Mouse (Mus musculus) hindbrain, embryonic 13.5 days (tissue): ENCODE results near the gene Lcp1. TPM values are rescaled to one million over a fixed set of nuclear protein-coding genes. Genes with fewer than 3 reads are reported as not detected.

ENCODE experiments used
- ATAC-seq: fragments of 200-750 bp; cut with Nextera tagmentation; 2 replicates; pipeline ENCODE4 v1.8.0; 2017; ENCODE audit warnings: moderate TSS enrichment; ENCODE audit not compliant: low FRiP score
- H3K27ac ChIP-seq: fragments of 300-500 bp; sonication (generic); 2 replicates; pipeline ENCODE4 v1.5.1; 2015; ENCODE audit warnings: inconsistent platforms, mild to moderate bottlenecking, moderate library complexity
- H3K27me3 ChIP-seq: fragments of 300-500 bp; sonication (generic); 2 replicates; pipeline ENCODE4 v1.6.1; 2015; ENCODE audit warnings: mild to moderate bottlenecking, inconsistent platforms
- H3K36me3 ChIP-seq: fragments of 300-500 bp; sonication (generic); 2 replicates; pipeline ENCODE4 v1.6.1; 2015; ENCODE audit warnings: mild to moderate bottlenecking, inconsistent platforms
- H3K4me1 ChIP-seq: fragments of 300-500 bp; sonication (generic); replicated peaks from 2 replicates; pipeline ENCODE4 v1.6.1; 2015; ENCODE audit warnings: inconsistent platforms
- H3K4me2 ChIP-seq: fragments of 300-500 bp; sonication (generic); 2 replicates; pipeline ENCODE4 v1.6.1; 2015; ENCODE audit warnings: inconsistent platforms, mild to moderate bottlenecking, moderate library complexity
- H3K4me3 ChIP-seq: fragments of 300-500 bp; sonication (generic); 2 replicates; pipeline ENCODE4 v1.5.1; 2015; ENCODE audit warnings: mild to moderate bottlenecking, inconsistent platforms
- H3K9ac ChIP-seq: fragments of 300-500 bp; sonication (generic); 2 replicates; pipeline ENCODE4 v1.6.1; 2015; ENCODE audit warnings: mild to moderate bottlenecking, inconsistent platforms
- H3K9me3 ChIP-seq: fragments of 300-500 bp; sonication (generic); 2 replicates; pipeline ENCODE4 v1.6.1; 2016; ENCODE audit warnings: inconsistent platforms
- WGBS: fragments of 180-500 bp; shearing (Covaris S2); methylation state at CpG from one replicate; pipeline ENCODE4 v1.1.7; 2015; 5-methylcytosine and 5-hydroxymethylcytosine counted together
- polyA plus RNA-seq: library from polyadenylated mRNA; unstranded; fragments of >200 nt; fragmentation: Nextera tagmentation; extraction: Ambion mirVana; gene quantifications from 2 replicates; pipeline ENCODE4 v1.2.1, GENCODE M21; 2015

The Lcp1 gene
- polyA plus RNA-seq, 1 experiment from 2014 or later: 16.0 TPM

DNA sequence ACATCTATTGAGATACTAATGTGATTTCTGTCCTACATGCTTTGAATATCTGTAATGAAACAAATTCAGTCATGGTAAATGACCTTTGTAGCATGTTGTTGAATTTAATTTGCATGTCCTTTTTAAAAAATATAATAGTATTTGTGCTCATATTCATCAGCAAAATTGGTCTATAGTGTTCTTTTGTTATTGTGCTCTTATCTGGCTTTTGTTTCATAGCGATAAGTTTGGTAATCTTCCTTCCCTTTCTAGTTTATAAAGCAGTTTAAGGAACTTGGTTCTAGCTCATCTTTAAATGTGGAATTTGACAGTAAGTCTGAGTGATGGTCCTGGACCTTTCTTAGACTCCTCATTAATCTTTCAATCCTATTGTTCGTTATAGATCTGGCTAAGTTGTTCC lies 28.5 kb downstream of the Lcp1 start:
- 95% methylated on average over 2 of the region's 2 CpGs for WGBS
- Histone ChIP-seq H3K36me3 (no peaks in the 10 kb centered on the region), H3K4me3 (no peak overlapping the region), H3K4me2 (no peak overlapping the region), H3K9ac (no peak overlapping the region), H3K27ac (no peak overlapping the region), H3K27me3 (no peaks in the 10 kb centered on the region), H3K9me3 (no peaks in the 10 kb centered on the region), H3K4me1 (no peaks in the 10 kb centered on the region)
- no peak for ATAC-seq

DNA sequence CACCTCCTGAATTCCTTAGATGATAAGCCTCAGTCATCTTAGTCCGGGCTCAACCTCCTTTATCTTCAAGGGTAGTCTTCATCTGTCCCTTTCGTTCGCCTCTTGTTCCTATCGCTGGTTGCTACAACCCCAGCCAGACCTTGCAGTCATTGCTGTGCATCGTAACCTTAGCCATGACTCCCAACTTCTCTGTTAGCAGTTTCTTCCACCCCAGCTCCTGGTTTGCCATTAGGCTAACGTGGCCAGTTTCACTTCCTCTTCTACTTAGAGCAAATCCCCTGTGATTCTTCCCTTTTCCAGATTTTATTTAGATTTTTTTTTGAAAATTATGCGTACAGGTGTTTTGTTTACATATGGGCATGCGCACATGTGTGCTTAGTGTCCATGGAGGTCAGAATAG lies 33.0 kb downstream of the Lcp1 start:
- H3K9ac ChIP-seq: no peak overlapping the region
- no peak overlapping the region for H3K27ac ChIP-seq
- no peak overlapping the region for H3K4me2 ChIP-seq
- ATAC-seq: no peak
- no peak overlapping the region for H3K4me3 ChIP-seq
- no peaks in the 10 kb centered on the region for H3K9me3 ChIP-seq
- WGBS: 88% methylated on average over 8 of the region's 8 CpGs
- no peaks in the 10 kb centered on the region for H3K36me3 ChIP-seq
- no peaks in the 10 kb centered on the region for H3K4me1 ChIP-seq
- no peaks in the 10 kb centered on the region for H3K27me3 ChIP-seq

DNA sequence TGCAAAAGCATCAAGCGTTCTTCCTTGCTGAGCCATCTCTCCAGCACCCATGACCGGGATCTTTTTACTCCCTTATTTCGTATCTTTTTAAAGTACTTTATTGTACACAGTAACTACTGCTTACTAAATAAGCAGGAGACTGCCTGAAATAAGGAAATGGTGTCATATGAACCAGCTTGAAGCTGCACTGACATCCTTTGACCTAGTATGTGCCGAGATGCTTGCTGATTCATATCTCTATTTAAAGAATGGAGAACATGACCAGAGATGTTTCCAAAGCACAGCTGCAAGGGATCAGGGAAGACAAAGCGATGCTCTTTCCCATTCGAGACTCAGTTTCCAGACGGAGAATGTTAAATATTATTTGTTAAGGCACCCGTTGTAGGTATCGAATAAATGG lies 33.4 kb downstream of the Lcp1 start:
- H3K9ac ChIP-seq: no peak overlapping the region
- H3K4me1 ChIP-seq: no peaks in the 10 kb centered on the region
- WGBS: 96% methylated on average over 9 of the region's 9 CpGs
- H3K9me3 ChIP-seq: no peaks in the 10 kb centered on the region
- H3K4me2 ChIP-seq: no peak overlapping the region
- no peak overlapping the region for H3K27ac ChIP-seq
- H3K4me3 ChIP-seq: no peak overlapping the region
- ATAC-seq: no peak
- H3K36me3 ChIP-seq: no peaks in the 10 kb centered on the region
- H3K27me3 ChIP-seq: no peaks in the 10 kb centered on the region

DNA sequence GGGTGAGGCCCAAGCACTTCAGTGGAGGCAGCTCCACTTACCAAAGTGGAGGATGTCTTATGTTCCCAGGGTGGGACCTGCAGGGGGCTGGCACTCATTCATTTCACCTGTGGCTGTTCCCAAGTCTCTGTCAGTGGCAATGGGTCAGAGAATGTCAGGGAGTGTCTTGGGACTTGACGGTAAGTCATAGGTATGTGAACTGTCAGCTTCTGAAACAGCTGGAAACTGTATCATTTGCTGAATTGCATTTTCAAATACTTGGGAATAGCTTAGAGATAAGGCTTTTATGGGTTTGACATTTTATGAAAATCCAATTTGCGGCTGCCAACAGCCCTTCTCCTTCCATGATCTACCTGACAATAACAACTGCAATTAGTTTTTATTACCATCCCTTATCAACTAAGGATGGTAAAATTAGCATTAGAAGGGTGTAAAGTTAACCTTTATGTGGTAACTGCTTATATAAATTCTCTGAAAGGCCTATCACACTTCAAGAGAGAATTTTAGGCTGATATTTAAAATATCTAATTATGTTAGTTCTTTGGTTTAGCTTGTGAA lies 34.8 kb downstream of the Lcp1 start:
- H3K9me3 ChIP-seq: no peaks in the 10 kb centered on the region
- no peak overlapping the region for H3K27ac ChIP-seq
- no peak overlapping the region for H3K4me2 ChIP-seq
- no peaks in the 10 kb centered on the region for H3K36me3 ChIP-seq
- H3K9ac ChIP-seq: no peak overlapping the region
- no peaks in the 10 kb centered on the region for H3K4me1 ChIP-seq
- H3K27me3 ChIP-seq: no peaks in the 10 kb centered on the region
- no peak overlapping the region for H3K4me3 ChIP-seq
- ATAC-seq: no peak
- WGBS: 91% methylated on average over 2 of the region's 2 CpGs

DNA sequence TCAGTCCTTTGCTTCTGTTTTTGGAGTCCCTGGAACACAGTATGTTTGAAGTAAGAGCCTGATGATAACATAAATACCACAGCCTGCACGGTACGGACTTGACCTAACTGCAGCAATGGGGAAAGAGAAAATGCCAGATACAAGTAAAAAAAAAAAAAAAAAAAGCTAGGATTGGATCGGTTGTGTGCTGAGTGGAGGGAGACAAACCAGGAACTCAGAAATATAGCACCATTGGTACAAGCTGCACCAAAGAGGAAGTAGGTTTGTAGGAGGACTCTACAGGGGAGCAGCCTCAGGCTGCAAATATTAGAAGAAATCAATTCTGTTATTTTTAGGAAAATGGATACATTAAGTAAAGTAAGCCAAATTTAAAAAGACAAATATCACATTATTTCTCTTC lies 37.6 kb downstream of the Lcp1 start:
- Histone ChIP-seq H3K4me1 (no peaks in the 10 kb centered on the region), H3K4me2 (no peak overlapping the region), H3K9me3 (no peaks in the 10 kb centered on the region), H3K9ac (no peak overlapping the region), H3K27me3 (no peaks in the 10 kb centered on the region), H3K27ac (no peak overlapping the region), H3K4me3 (no peak overlapping the region), H3K36me3 (no peaks in the 10 kb centered on the region)
- 94% methylated on average over 3 of the region's 3 CpGs for WGBS
- no peak for ATAC-seq

DNA sequence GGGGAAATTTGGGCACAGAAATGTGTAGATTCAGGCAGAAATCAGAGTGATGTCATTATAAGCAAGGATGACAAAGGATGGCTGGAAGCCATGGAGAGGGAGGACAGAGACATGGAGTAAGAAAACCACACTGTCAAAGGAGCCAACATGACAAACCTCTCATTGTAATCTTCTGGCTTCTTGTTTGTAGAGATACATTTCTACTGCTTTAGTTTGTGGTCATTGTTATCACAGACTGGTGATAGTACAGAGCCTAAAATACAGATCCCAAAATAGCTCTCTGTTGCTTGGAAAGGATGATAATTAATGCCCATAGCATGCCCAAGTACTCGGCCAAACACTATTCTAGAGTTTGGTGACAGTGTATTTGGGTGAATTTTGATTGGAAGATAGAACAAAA lies 39.6 kb downstream of the Lcp1 start:
- H3K4me1 ChIP-seq: no peaks in the 10 kb centered on the region
- WGBS: 88% methylated on average over 1 of the region's 1 CpGs
- no peak for ATAC-seq
- H3K36me3 ChIP-seq: no peaks in the 10 kb centered on the region
- H3K9me3 ChIP-seq: no peaks in the 10 kb centered on the region
- no peak overlapping the region for H3K9ac ChIP-seq
- no peak overlapping the region for H3K4me3 ChIP-seq
- no peak overlapping the region for H3K4me2 ChIP-seq
- no peaks in the 10 kb centered on the region for H3K27me3 ChIP-seq
- H3K27ac ChIP-seq: no peak overlapping the region

DNA sequence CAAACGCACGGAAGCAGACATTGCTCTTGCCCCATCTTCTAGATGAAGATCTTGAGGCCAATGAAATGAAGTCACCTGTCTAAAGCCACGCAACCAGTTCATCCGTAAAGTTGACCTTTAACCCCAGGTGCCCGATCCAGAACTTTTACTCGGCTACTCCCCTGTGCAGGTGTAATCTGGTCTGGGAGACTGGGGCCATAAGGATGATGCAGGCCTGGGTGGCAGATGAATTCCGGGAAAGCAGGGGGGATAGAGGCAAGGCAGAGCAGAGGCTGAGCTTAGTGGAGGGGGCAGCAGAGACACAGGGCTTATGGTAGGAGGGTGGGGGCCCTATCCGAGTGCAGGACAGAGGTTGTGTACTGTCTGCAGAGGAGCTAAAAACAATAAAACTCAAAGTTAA lies 43.4 kb downstream of the Lcp1 start:
- Histone ChIP-seq H3K4me1 (no peaks in the 10 kb centered on the region), H3K4me3 (no peak overlapping the region), H3K36me3 (no peaks in the 10 kb centered on the region), H3K27ac (no peak overlapping the region), H3K27me3 (no peaks in the 10 kb centered on the region), H3K9me3 (no peaks in the 10 kb centered on the region), H3K4me2 (no peak overlapping the region), H3K9ac (no peak overlapping the region)
- WGBS: 89% methylated on average over 8 of the region's 8 CpGs
- ATAC-seq: no peak

DNA sequence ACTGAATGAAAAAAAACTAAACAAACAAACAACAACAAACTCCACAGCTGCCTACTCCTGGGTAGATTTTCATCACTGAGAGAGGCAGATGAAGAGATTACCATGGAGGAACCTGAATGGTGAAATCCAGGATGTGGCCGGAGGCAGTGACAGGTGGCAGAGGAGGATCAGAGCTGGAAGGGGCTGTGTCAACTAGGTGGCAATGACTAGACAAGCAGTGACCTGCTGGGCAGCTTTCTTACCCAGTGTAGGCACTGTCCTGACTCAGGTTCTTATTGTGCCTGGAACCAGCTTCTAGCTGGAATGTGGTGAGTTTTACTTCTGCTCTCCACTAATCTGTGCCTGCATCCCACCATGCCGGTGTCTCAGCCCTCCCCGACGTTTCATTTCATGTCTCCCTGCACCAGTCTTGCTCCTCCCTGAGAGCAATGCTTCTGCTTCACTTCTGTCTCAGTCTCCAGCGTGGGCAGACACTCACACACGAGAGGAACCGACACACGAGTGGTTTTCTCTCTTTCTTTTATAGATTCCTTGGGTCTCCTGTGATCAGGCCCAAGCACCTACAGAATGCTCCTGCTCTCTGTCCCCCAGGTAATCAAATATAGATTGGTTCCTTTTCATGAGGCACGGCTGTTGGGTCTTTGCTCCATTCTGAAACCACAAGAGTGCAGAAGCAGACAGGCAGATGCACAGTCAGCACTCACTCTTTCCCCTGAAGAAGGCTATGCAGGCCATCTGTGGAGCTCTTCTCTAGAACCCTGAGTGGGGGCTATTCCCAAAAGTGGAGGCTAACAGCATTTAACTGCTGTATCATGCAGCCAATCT lies 44.0 kb downstream of the Lcp1 start:
- Histone ChIP-seq H3K9ac (no peak overlapping the region), H3K4me3 (no peak overlapping the region), H3K27ac (no peak overlapping the region), H3K9me3 (no peaks in the 10 kb centered on the region), H3K36me3 (no peaks in the 10 kb centered on the region), H3K4me1 (no peaks in the 10 kb centered on the region), H3K4me2 (no peak overlapping the region), H3K27me3 (no peaks in the 10 kb centered on the region)
- no peak for ATAC-seq
- 83% methylated on average over 9 of the region's 9 CpGs for WGBS

DNA sequence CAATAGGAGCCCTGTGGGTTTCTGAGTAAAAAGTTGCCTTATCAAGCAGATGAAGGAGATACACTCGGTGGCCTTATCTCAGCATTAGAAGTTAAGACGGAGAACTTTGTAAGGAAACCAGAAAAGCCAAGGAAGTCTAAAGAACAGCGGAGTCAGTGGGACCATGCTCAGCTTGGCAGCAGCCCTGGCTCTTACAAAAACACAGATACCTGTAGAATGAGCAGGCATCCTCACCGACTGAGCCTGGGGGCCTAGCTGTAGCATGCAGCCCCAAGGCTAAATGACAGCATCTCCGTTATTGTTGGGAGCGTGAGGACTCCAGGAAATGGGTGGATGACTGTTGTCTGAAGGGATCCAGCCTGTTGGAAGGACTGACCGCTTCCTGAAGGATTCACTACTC lies 44.9 kb downstream of the Lcp1 start:
- H3K36me3 ChIP-seq: no peaks in the 10 kb centered on the region
- H3K4me1 ChIP-seq: no peaks in the 10 kb centered on the region
- H3K9ac ChIP-seq: no peak overlapping the region
- no peak overlapping the region for H3K27ac ChIP-seq
- WGBS: 87% methylated on average over 7 of the region's 7 CpGs
- no peak overlapping the region for H3K4me3 ChIP-seq
- H3K9me3 ChIP-seq: no peaks in the 10 kb centered on the region
- H3K27me3 ChIP-seq: no peaks in the 10 kb centered on the region
- no peak for ATAC-seq
- no peak overlapping the region for H3K4me2 ChIP-seq

DNA sequence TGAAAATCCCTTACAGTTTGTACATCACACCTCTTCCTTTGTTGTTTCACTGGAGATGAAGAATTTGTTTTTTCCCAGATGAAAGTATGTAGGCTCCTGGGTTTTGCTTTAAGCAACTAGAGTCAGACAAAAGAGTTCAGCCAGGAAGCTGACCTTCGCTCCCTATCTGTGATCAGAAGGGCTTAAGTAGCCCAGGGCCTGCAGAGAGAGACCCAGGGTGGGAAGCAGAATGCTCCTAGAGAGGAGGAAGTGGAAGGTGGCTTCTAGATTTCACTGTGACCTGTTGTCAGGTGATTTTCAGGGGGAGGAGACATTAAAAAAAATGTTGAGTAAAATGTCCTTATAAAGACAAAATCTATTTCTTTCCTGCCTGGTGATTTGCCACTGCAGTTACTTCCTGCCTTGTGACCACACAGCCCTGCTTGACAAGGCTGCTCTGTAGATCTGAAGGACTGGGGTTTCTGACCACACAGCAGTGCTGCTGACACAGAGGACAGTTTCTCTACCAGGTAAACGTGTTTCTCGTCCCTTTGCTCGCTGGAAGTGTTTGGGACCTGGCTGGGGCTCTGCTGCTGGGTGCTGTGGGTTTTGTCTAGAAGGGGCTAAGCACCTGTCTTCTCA lies 45.6 kb downstream of the Lcp1 start:
- Histone ChIP-seq H3K9me3 (no peaks in the 10 kb centered on the region), H3K27me3 (no peaks in the 10 kb centered on the region), H3K4me1 (no peaks in the 10 kb centered on the region), H3K4me2 (no peak overlapping the region), H3K9ac (no peak overlapping the region), H3K4me3 (no peak overlapping the region), H3K36me3 (no peaks in the 10 kb centered on the region), H3K27ac (no peak overlapping the region)
- 73% methylated on average over 4 of the region's 4 CpGs for WGBS
- ATAC-seq: no peak

DNA sequence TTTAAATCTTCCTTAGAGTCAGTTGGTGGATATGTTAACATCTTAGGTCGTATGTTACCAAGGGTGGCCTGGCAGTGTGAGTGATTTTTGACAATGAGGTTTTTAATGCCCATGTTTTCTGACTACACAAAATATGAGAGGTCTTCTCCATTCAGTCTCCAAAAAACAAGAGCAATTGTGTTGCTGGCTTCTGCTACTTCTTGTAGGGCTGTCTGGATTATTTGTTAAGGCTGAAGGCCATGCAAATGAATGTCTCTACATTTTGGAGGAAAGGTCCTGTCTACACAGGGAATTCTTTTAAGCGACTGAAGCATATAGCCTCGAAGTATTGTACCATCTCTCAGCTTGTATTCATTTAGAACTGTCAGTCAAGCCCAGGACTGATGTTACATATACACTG lies 46.5 kb downstream of the Lcp1 start:
- Histone ChIP-seq H3K27ac (no peak overlapping the region), H3K36me3 (no peaks in the 10 kb centered on the region), H3K4me1 (no peaks in the 10 kb centered on the region), H3K4me2 (no peak overlapping the region), H3K4me3 (no peak overlapping the region), H3K9me3 (no peaks in the 10 kb centered on the region), H3K27me3 (no peaks in the 10 kb centered on the region), H3K9ac (no peak overlapping the region)
- no peak for ATAC-seq
- WGBS: 72% methylated on average over 3 of the region's 3 CpGs

DNA sequence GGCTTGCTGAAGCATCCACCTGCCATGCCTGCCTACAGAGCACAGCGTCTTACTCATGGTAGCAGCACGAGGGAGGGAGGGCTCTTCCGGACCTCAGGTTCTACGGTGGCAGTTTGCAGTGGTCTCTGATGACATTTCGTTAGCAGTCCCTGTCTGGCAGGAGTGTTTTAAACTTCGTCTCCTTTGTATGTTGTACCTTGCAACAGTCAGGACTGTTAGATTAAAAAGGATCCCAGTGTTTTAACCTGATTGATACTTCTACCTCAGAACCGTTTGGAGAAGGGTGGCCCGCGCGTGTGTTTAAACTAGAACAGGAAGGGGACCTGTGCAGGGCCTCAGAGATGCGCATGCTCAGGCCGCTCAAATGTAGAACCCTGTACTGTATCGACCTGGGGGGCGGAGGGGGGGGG lies 47.5 kb downstream of the Lcp1 start:
- no peaks in the 10 kb centered on the region for H3K27me3 ChIP-seq
- no peak overlapping the region for H3K4me3 ChIP-seq
- H3K4me2 ChIP-seq: no peak overlapping the region
- no peak for ATAC-seq
- no peaks in the 10 kb centered on the region for H3K36me3 ChIP-seq
- H3K9me3 ChIP-seq: no peaks in the 10 kb centered on the region
- 87% methylated on average over 14 of the region's 14 CpGs for WGBS
- no peaks in the 10 kb centered on the region for H3K4me1 ChIP-seq
- H3K9ac ChIP-seq: no peak overlapping the region
- H3K27ac ChIP-seq: no peak overlapping the region

DNA sequence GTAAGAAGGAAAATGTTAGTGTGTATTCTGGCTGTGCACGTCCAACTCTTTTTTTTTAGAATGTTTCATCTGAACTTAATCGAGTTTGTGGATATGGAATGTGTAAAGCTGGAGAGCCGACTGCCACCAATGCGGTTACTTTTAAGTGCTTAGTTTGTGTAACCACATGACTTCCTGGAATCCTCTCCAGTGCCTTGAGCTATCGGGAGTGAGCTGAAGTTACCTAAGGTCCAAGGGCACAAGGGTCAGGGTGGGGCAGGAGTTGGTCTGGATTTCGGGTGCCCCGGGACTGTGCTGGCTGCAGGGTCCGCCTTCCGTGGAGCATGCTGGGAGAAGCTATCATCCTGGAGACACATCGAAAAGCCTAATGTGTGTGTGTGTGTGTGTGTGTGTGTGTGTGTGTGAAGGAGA lies 47.9 kb downstream of the Lcp1 start:
- no peak for ATAC-seq
- Histone ChIP-seq H3K27ac (no peak overlapping the region), H3K4me3 (no peak overlapping the region), H3K36me3 (no peaks in the 10 kb centered on the region), H3K9me3 (no peaks in the 10 kb centered on the region), H3K9ac (no peak overlapping the region), H3K27me3 (no peaks in the 10 kb centered on the region), H3K4me2 (no peak overlapping the region), H3K4me1 (no peaks in the 10 kb centered on the region)
- 85% methylated on average over 10 of the region's 10 CpGs for WGBS
